Mouse (Mus musculus) lung, embryonic 14.5 days (tissue): Measurements from ENCODE around the gene Erbb2. TPM values are rescaled to one million over a fixed set of nuclear protein-coding genes. Genes with fewer than 3 reads are reported as not detected.

Source experiments
- ATAC-seq: fragments of 200-750 bp; cut with Nextera tagmentation; 2 replicates; pipeline ENCODE4 v1.8.0; 2017; ENCODE audit warnings: mild to moderate bottlenecking, moderate TSS enrichment, moderate library complexity; ENCODE audit not compliant: insufficient read depth
- DNase-seq: peaks from one replicate; pipeline ENCODE4 v3.0.0-alpha.2; 2015
- H3K27ac ChIP-seq: fragments of 300-500 bp; sonication (generic); 2 replicates; pipeline ENCODE4 v1.5.1; 2014; ENCODE audit warnings: low read depth, mild to moderate bottlenecking, moderate library complexity
- H3K27me3 ChIP-seq: fragments of 300-500 bp; sonication (generic); 2 replicates; pipeline ENCODE4 v1.6.1; 2014; ENCODE audit warnings: low read length, control low read depth; ENCODE audit not compliant: insufficient read depth
- H3K36me3 ChIP-seq: fragments of 300-500 bp; sonication (generic); 2 replicates; pipeline ENCODE4 v1.6.1; 2014; ENCODE audit warnings: control low read depth; ENCODE audit not compliant: insufficient read depth
- H3K4me1 ChIP-seq: fragments of 300-500 bp; sonication (generic); 2 replicates; pipeline ENCODE4 v1.6.1; 2014; ENCODE audit warnings: antibody characterized with exemption, control low read depth; ENCODE audit not compliant: insufficient read depth
- H3K4me2 ChIP-seq: fragments of 300-500 bp; sonication (generic); 2 replicates; pipeline ENCODE4 v1.6.1; 2014; ENCODE audit warnings: mild to moderate bottlenecking
- H3K4me3 ChIP-seq: fragments of 300-500 bp; sonication (generic); 2 replicates; pipeline ENCODE4 v1.5.1; 2014; ENCODE audit warnings: low read depth, low read length
- H3K9ac ChIP-seq: fragments of 300-500 bp; sonication (generic); 2 replicates; pipeline ENCODE4 v1.6.1; 2014
- H3K9me3 ChIP-seq: fragments of 300-500 bp; sonication (generic); 2 replicates; pipeline ENCODE4 v1.6.1; 2016; ENCODE audit warnings: low read depth, low read length, control low read depth
- CTCF ChIP-seq: IDR thresholded peaks from 2 replicates; pipeline ENCODE4 v1.5.1; 2016; ENCODE audit warnings: antibody characterized with exemption, low read depth
- WGBS: fragments of 180-500 bp; shearing (Covaris S2); extraction: QIAGEN DNeasy Blood & Tissue Kit; methylation state at CpG from one replicate; pipeline ENCODE4 v1.1.7; 2014; 5-methylcytosine and 5-hydroxymethylcytosine counted together
- polyA plus RNA-seq: library from polyadenylated mRNA; unstranded; fragments of >200 nt; fragmentation: Nextera tagmentation; extraction: Ambion mirVana; gene quantifications from 2 replicates; pipeline ENCODE4 v1.2.1, GENCODE M21; 2014

The Erbb2 gene
- polyA plus RNA-seq, 1 experiment from 2014 or later = 46.5 TPM

GRCm38 (mm10) chr11:98461109-98461720 lies 48.9 kb downstream of the Erbb2 start:
- DNase-seq (no peak), ATAC-seq (no peak)
- Histone ChIP-seq H3K27ac (no peak overlapping the region), H3K4me2 (no peak overlapping the region), H3K4me1 (no peaks in the 10 kb centered on the region), H3K4me3 (no peak overlapping the region), H3K36me3 (no peaks in the 10 kb centered on the region), H3K9me3 (no peaks in the 10 kb centered on the region), H3K27me3 (peaks cover 39% of the 10 kb centered on the region), H3K9ac (no peak overlapping the region)
- 59% methylated on average over 6 of the region's 6 CpGs for WGBS
- no peak for TF ChIP-seq CTCF

GRCm38 (mm10) chr11:98462255-98462654 lies 50.0 kb downstream of the Erbb2 start:
- Histone ChIP-seq H3K4me2 (no peak overlapping the region), H3K36me3 (no peaks in the 10 kb centered on the region), H3K27me3 (peaks cover 35% of the 10 kb centered on the region), H3K27ac (no peak overlapping the region), H3K4me1 (no peaks in the 10 kb centered on the region), H3K9me3 (no peaks in the 10 kb centered on the region), H3K4me3 (no peak overlapping the region), H3K9ac (no peak overlapping the region)
- 84% methylated on average over 6 of the region's 6 CpGs for WGBS
- ATAC-seq (no peak), DNase-seq (no peak)
- no peak for TF ChIP-seq CTCF

- Histone ChIP-seq H3K9me3 (no peaks in the 10 kb centered on the region), H3K36me3 (no peaks in the 10 kb centered on the region), H3K27me3 (peaks cover 20% of the 10 kb centered on the region), H3K4me1 (no peaks in the 10 kb centered on the region), H3K27ac (no peak overlapping the region), H3K4me2 (no peak overlapping the region), H3K9ac (no peak overlapping the region), H3K4me3 (no peak overlapping the region)
- ATAC-seq = no peak
- no peak for DNase-seq
- 84% methylated on average over 9 of the region's 9 CpGs for WGBS
- no peak for TF ChIP-seq CTCF
Measured at GRCm38 (mm10) chr11:98463911-98464310, 51.6 kb downstream of the Erbb2 start.

- Histone ChIP-seq H3K4me1 (no peaks in the 10 kb centered on the region), H3K4me3 (no peak overlapping the region), H3K9ac (no peak overlapping the region), H3K4me2 (no peak overlapping the region), H3K36me3 (no peaks in the 10 kb centered on the region), H3K9me3 (no peaks in the 10 kb centered on the region), H3K27me3 (peaks cover 14% of the 10 kb centered on the region), H3K27ac (no peak overlapping the region)
- no peak for TF ChIP-seq CTCF
- DNase-seq = no peak
- 70% methylated on average over 6 of the region's 6 CpGs for WGBS
- no peak for ATAC-seq
Measured at GRCm38 (mm10) chr11:98464516-98464915, 52.2 kb downstream of the Erbb2 start.

GRCm38 (mm10) chr11:98469761-98470714 lies 57.8 kb downstream of the Erbb2 start:
- no peak overlapping the region for H3K4me3 ChIP-seq
- H3K9me3 ChIP-seq = no peaks in the 10 kb centered on the region
- H3K27ac ChIP-seq = no peak overlapping the region
- WGBS = 55% methylated on average over 22 of the region's 22 CpGs
- DNase-seq (no peak), ATAC-seq (no peak)
- no peak overlapping the region for H3K4me2 ChIP-seq
- H3K27me3 ChIP-seq = no peaks in the 10 kb centered on the region
- H3K36me3 ChIP-seq = no peaks in the 10 kb centered on the region
- TF ChIP-seq CTCF = no peak
- H3K9ac ChIP-seq = no peak overlapping the region
- H3K4me1 ChIP-seq = no peaks in the 10 kb centered on the region

- Histone ChIP-seq H3K4me1 (no peaks in the 10 kb centered on the region), H3K9me3 (no peaks in the 10 kb centered on the region), H3K9ac (no peak overlapping the region), H3K27me3 (no peaks in the 10 kb centered on the region), H3K4me2 (no peak overlapping the region), H3K36me3 (no peaks in the 10 kb centered on the region), H3K27ac (no peak overlapping the region), H3K4me3 (no peak overlapping the region)
- no peak for ATAC-seq
- 65% methylated on average over 6 of the region's 6 CpGs for WGBS
- no peak for DNase-seq
- TF ChIP-seq CTCF = no peak
Measured at GRCm38 (mm10) chr11:98470795-98471194, 58.5 kb downstream of the Erbb2 start.

- no peaks in the 10 kb centered on the region for H3K27me3 ChIP-seq
- no peaks in the 10 kb centered on the region for H3K9me3 ChIP-seq
- no peak overlapping the region for H3K9ac ChIP-seq
- ATAC-seq = no peak
- no peaks in the 10 kb centered on the region for H3K36me3 ChIP-seq
- DNase-seq = no peak
- H3K27ac ChIP-seq = no peak overlapping the region
- H3K4me3 ChIP-seq = no peak overlapping the region
- WGBS = 55% methylated on average over 4 of the region's 4 CpGs
- H3K4me2 ChIP-seq = no peak overlapping the region
- no peak for TF ChIP-seq CTCF
- H3K4me1 ChIP-seq = no peaks in the 10 kb centered on the region
Measured at GRCm38 (mm10) chr11:98472696-98473095, 60.4 kb downstream of the Erbb2 start.
